Mouse (Mus musculus) spleen, adult 2 months (tissue): ENCODE data around the gene Cdip1. TPM values are rescaled to one million over a fixed set of nuclear protein-coding genes. Genes with fewer than 3 reads are reported as not detected.

Experiments
- DNase-seq, 2 experiments: peaks; one replicate each; pipeline versions ENCODE4 v3.0.0 to v3.0.0-alpha.2; 2012 to 2021; ENCODE audit warnings: low spot score in 2 of 2, low read depth in 1 of 2
- H3K27ac ChIP-seq: fragments of 200-500 bp; 2 replicates; pipeline ENCODE4 v1.5.1; 2012; ENCODE audit warnings: low read length, inconsistent platforms; ENCODE audit not compliant: insufficient read depth
- H3K27me3 ChIP-seq: fragments of 200-500 bp; 2 replicates; pipeline ENCODE4 v1.6.1; 2012; ENCODE audit warnings: mild to moderate bottlenecking, moderate library complexity, low read length, inconsistent platforms; ENCODE audit not compliant: control insufficient read depth, insufficient read depth
- H3K36me3 ChIP-seq: fragments of 200-500 bp; 2 replicates; pipeline ENCODE4 v1.6.1; 2012; ENCODE audit warnings: mild to moderate bottlenecking, low read length, inconsistent platforms; ENCODE audit not compliant: control insufficient read depth, insufficient read depth
- H3K4me1 ChIP-seq: fragments of 200-500 bp; 2 replicates; pipeline ENCODE4 v1.6.1; 2011; ENCODE audit warnings: inconsistent platforms; ENCODE audit not compliant: control insufficient read depth, insufficient read depth, insufficient read length
- H3K4me3 ChIP-seq: fragments of 200-500 bp; 2 replicates; pipeline ENCODE4 v1.5.1; 2011; ENCODE audit warnings: mild to moderate bottlenecking, inconsistent platforms; ENCODE audit not compliant: insufficient read depth, insufficient read length; ENCODE audit errors: extremely low read depth
- CTCF ChIP-seq: fragments of 200-500 bp; IDR thresholded peaks from 2 replicates; pipeline ENCODE4 v1.5.1; 2011; ENCODE audit warnings: mild to moderate bottlenecking, inconsistent platforms; ENCODE audit not compliant: insufficient read depth, insufficient read length, insufficient replicate concordance; ENCODE audit errors: extremely low read depth
- POLR2A ChIP-seq: fragments of 200-500 bp; IDR thresholded peaks from 2 replicates; pipeline ENCODE4 v1.6.1; 2011; ENCODE audit warnings: low read depth, low read length, inconsistent platforms
- WGBS: fragments of 180-500 bp; shearing (Covaris S2); methylation state at CpG from one replicate; pipeline ENCODE4 v1.1.7; 2018; 5-methylcytosine and 5-hydroxymethylcytosine counted together
- polyA plus RNA-seq: library from polyadenylated mRNA; depleted of rRNA; stranded (reverse); fragments of >200 nt; gene quantifications from 2 replicates; pipeline ENCODE4 v1.2.3, GENCODE M21; 2012

Cdip1 gene
- polyA plus RNA-seq, 1 experiment = 40.4 TPM

GRCm38 (mm10) chr16:4754045-4754444 lies 36.0 kb downstream of the Cdip1 start:
- Histone ChIP-seq H3K36me3 (no peaks in the 10 kb centered on the region), H3K4me1 (no peaks in the 10 kb centered on the region), H3K27ac (no peak overlapping the region), H3K27me3 (no peaks in the 10 kb centered on the region), H3K4me3 (no peak overlapping the region)
- no peak for DNase-seq
- 84% methylated on average over 3 of the region's 3 CpGs for whole genome bisulfite sequencing
- TF ChIP-seq CTCF (no peak), POLR2A (no peak)

- Histone ChIP-seq H3K27me3 (no peaks in the 10 kb centered on the region), H3K36me3 (no peaks in the 10 kb centered on the region), H3K27ac (no peak overlapping the region), H3K4me1 (no peaks in the 10 kb centered on the region), H3K4me3 (no peak overlapping the region)
- no peak for TF ChIP-seq POLR2A
- TF ChIP-seq CTCF = no peak
- no peak for DNase-seq
- WGBS = 85% methylated on average over 3 of the region's 3 CpGs
Measured at GRCm38 (mm10) chr16:4752155-4752554, 37.9 kb downstream of the Cdip1 start.

DNA sequence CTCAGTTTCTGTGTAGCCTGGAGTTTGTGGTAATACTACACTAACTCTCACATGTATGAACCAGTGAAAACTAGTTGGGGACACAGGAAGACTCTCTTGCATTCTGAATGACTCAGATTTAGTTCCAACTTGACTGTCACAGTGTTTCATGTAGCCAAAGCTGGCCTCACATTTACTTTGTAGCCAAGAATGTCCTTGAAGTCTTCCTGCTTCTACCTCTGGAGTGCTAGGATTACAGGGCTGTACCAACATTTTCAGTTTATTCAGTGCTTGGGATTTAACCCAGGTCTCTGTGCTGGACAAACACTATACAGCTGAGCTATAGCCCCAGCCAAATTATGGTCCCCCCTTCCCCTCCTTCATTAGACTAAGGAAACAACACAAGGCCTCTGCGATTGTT lies 47.9 kb downstream of the Cdip1 start:
- no peak overlapping the region for H3K27ac ChIP-seq
- 88% methylated on average over 1 of the region's 1 CpGs for WGBS

GRCm38 (mm10) chr16:4739994-4740393 lies 50.1 kb downstream of the Cdip1 start:
- H3K4me1 ChIP-seq = peaks cover 6% of the 10 kb centered on the region; the same call in 1 of the 2 replicates
- H3K4me3 ChIP-seq = no peak overlapping the region
- DNase-seq = no peak
- TF ChIP-seq POLR2A (no peak), CTCF (no peak)
- H3K36me3 ChIP-seq = 0 out of 2 replicates have a peak, but pooled peaks cover 1% of the 10 kb centered on the region
- H3K27me3 ChIP-seq = no peaks in the 10 kb centered on the region
- 77% methylated on average over 2 of the region's 2 CpGs for WGBS
- no peak overlapping the region for H3K27ac ChIP-seq

More for the DNA sequence above, 47.9 kb downstream of the Cdip1 start:
- no peak overlapping the region for H3K4me3 ChIP-seq
- H3K36me3 ChIP-seq = 0 out of 2 replicates have a peak, but pooled peaks cover 1% of the 10 kb centered on the region
- no peaks in the 10 kb centered on the region; the same call in 1 of the 2 replicates for H3K4me1 ChIP-seq
- no peak for TF ChIP-seq POLR2A
- TF ChIP-seq CTCF = no peak
- no peak for DNase-seq
- no peaks in the 10 kb centered on the region for H3K27me3 ChIP-seq

GRCm38 (mm10) chr16:4736262-4736661 lies 53.8 kb downstream of the Cdip1 start:
- Histone ChIP-seq H3K36me3 (0 out of 2 replicates have a peak, but pooled peaks cover 1% of the 10 kb centered on the region), H3K27ac (no peak overlapping the region), H3K27me3 (no peaks in the 10 kb centered on the region), H3K4me3 (no peak overlapping the region), H3K4me1 (peaks cover 9% of the 10 kb centered on the region; the same call in 1 of the 2 replicates)
- no peak for DNase-seq
- WGBS = 32% methylated on average over 2 of the region's 2 CpGs
- no peak for TF ChIP-seq POLR2A
- no peak for TF ChIP-seq CTCF

- no peaks in the 10 kb centered on the region for H3K27me3 ChIP-seq
- TF ChIP-seq CTCF (no peak), POLR2A (no peak)
- no peaks in the 10 kb centered on the region for H3K36me3 ChIP-seq
- no peak overlapping the region for H3K4me3 ChIP-seq
- no peak for DNase-seq
- H3K4me1 ChIP-seq = peaks cover 10% of the 10 kb centered on the region
- no peak overlapping the region for H3K27ac ChIP-seq
- 67% methylated on average over 3 of the region's 3 CpGs for WGBS
Measured at GRCm38 (mm10) chr16:4730776-4731358, 59.2 kb downstream of the Cdip1 start.

GRCm38 (mm10) chr16:4727963-4728362 lies 62.1 kb downstream of the Cdip1 start:
- no peak for DNase-seq
- no peaks in the 10 kb centered on the region for H3K36me3 ChIP-seq
- no peaks in the 10 kb centered on the region for H3K27me3 ChIP-seq
- no peak for TF ChIP-seq CTCF
- TF ChIP-seq POLR2A = no peak
- no peak overlapping the region for H3K27ac ChIP-seq
- WGBS = 4% methylated on average over 1 of the region's 1 CpGs
- H3K4me3 ChIP-seq = no peak overlapping the region
- H3K4me1 ChIP-seq = peaks cover 10% of the 10 kb centered on the region
